Mouse (Mus musculus) embryo, embryonic 11.5 days (tissue): Measurements from ENCODE around the gene Sertad4.

Experiments
- DNase-seq: peaks from one replicate; pipeline ENCODE4 v3.0.0-alpha.2; 2012; ENCODE audit warnings: low read depth, low spot score

Sertad4 gene

GRCm38 (mm10) chr1:192852047-192852446, 3.5 kb downstream of the Sertad4 start:
- no peak for DNase-seq

DNA sequence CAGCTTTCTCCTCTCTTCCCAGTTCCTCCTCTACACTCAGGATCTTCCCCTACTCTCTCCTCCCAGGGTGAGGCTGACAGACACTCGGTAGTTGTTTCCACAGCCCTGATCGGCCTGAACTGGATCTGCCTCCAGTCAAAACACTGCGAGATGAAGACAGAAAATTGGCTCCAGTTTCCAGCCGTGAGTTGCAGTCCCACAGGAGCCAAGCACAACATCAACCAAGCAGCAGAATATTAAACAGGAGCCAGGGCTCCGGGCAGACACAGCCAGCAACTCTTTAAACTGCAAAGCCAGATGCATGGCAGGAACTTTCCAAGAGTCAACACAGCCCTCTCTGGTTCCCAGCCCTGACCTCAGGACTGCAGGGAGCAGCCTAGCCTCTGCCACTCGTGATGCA, 3.9 kb downstream of the Sertad4 start:
- DNase-seq: no peak

DNA sequence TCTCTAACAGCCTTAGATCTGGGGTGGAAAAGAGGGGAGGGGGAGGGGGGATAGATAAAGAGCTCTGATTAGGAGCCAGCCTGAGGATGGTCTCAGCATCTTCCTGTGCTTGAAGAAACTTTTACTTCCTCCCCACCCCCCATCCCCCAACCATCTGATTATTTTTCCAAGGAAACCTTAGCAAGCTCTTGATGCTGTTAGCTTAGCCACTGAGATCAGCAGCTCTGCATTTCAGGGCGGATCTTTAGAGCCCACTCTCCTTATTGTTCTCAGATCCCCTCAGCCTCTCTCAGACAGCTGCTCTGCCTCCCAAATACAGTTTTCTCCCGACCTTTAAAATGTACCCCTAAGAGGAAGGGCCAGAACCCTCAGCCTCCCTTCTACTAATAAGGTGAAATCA, 4.4 kb downstream of the Sertad4 start:
- no peak for DNase-seq

DNA sequence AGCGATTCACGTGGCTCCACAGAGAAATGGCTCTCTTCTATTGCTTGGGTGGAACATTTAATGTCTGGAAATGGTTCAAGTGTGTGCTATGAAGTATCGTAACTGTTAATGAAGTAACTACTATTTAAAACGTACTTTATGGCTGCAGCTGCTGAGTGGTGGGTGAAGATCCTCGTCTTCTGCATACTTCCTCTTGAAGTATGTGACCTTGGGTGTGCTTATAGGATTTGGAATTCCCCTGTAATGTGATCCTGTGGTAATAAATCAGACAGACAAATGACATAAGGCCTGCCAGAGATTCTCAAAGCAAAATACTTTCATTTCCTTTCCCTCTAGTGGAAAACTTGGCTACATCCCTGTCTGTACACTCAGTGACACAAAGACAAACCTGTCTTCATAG, 5.9 kb downstream of the Sertad4 start:
- DNase-seq: no peak

GRCm38 (mm10) chr1:192847254-192847653, 8.3 kb downstream of the Sertad4 start:
- DNase-seq: no peak

DNA sequence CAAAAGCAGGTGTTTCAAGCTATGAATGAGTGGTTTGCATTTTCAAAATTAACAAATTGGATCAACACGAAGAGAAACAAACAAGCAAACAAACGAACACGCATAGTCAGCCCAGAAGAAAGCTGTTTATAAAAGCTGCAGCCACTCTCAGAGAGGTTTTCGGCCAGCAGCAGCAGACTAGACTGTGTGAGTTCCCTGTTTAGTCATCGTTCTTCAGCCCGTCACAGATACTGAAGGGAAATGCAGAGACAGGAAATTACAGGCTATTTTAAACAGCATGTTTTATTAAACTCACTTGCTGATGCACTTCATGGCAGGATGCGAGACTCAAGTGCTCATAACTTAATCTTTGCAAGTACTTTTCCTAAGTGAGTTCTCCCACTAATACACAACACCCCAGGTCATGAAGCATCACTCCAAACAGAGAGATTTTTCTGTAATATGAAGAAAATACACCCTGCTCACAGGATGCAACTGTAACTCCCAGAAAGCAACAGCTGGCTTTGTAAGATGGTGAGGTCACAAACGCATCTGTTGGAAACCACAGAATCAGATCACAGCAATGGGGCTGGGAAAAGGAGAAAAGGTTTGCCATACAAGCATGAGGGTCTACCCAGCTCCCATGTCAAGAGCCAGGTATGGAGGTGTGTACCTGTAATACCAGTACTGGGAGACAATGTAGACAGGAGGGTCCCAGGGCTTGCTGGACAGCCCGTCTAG, 14.3 kb downstream of the Sertad4 start:
- no peak for DNase-seq

GRCm38 (mm10) chr1:192840655-192841054, 14.9 kb downstream of the Sertad4 start:
- no peak for DNase-seq

DNA sequence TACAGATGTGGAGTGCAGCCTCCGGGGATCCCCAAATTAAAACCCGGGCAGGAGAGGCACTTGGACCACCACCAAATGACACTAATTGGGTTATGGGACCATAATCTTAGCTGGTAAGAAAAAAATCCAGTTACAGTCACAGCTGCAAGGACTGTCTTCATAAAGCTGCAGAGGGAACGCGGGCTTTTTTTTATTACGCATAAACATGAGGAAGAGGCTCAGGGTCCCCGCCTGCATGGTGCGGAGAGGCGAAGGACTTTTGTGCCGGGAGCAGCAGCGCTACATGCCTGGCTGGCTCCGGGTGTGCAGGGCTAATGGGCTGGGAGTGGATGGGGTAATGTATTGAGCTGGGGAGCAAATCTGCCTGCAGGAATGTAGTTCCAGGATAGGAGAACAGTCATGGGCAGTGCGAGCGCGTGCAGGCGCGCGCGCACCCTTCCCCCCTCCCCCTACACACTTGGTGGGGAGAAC, 20.3 kb downstream of the Sertad4 start:
- DNase-seq: no peak

GRCm38 (mm10) chr1:192834361-192835210, 21.0 kb downstream of the Sertad4 start:
- DNase-seq: no peak

DNA sequence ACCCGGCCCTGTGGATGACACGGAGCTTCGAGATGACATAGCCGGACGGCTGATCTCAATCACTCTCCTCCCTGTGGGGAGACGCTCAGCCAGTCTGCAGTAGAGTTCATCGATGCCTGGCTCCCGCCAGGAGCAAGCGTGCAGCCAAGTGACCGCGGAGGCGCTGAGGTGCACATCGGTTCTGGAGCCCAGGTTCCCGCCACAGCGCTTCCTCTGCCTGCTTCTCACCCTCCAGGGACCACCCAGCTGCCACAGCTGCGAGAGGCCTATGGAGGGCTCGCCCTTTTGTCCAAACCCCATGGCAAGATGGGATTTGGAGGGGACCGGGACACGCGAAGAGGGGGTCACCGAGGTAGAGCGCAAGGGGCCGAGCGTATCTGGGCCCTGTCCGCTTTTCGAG, 22.0 kb downstream of the Sertad4 start:
- DNase-seq: no peak

DNA sequence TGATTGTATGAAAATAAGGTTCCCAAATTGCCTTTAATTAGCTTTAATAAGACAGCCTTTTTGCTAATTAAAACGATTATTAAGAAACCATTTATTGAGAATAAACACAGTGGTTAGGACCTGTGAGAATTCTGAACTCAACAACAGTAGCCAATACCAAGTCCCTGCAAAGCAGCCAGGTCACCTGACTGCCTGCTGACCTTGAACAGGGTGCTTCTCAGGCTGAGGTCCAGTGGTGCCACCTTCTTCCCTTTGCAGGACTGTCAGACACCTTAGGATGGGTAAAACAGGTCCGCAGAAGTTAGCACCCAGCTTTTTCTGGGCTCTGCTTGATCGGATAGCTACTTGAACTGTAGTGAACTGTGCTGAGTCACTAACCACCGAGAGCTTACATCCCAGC, 22.5 kb downstream of the Sertad4 start:
- DNase-seq: no peak

DNA sequence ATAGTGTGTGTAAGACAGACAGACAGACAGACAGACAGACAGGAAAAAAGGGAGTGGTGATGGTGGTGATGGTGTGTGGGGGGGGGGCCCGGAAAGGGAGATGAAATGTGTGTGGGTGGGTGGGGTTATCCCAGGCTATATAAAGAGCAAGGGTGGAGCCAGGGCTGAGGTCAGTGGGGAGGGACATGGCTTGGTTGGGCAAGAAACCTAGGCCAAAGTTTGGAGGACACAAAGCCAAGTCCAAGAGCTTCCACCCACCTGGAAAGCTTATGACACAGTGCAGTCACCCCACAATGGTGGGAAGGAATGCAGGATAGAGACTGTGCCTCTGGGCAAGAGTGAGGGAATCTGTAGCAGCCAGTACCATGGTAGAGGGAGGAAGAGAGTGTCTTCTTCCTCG, 23.2 kb downstream of the Sertad4 start:
- no peak for DNase-seq

GRCm38 (mm10) chr1:192830444-192830843, 25.1 kb downstream of the Sertad4 start:
- DNase-seq: no peak

- no peak for DNase-seq
Observed at GRCm38 (mm10) chr1:192828928-192829327, 26.6 kb downstream of the Sertad4 start.

- DNase-seq: no peak
Observed at GRCm38 (mm10) chr1:192827955-192828354, 27.6 kb downstream of the Sertad4 start.

- no peak for DNase-seq
Observed at GRCm38 (mm10) chr1:192825746-192826145, 29.8 kb downstream of the Sertad4 start.

- no peak for DNase-seq
Observed at GRCm38 (mm10) chr1:192822652-192823525, 32.7 kb downstream of the Sertad4 start.

- DNase-seq: no peak
Observed at GRCm38 (mm10) chr1:192822309-192822651, 33.3 kb downstream of the Sertad4 start.

DNA sequence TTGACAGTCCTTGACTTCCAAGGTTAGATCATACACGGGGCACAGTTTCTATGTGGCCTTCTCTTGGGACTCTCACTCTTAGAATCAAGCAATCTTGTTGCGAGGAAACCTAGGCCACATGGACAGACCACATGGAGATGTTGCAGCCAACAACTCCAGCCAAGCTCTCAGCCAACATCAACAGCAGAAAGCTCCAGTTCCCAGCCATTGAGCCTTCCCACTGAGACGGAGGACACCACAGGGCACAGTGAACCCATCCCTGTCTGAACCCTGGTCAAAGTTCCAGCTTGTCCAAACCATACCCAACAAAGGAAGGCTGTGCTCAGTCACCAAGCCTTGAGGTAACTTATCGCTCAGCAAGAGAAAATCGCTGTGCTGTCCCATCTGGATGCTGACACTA, 37.2 kb downstream of the Sertad4 start:
- DNase-seq: no peak

DNA sequence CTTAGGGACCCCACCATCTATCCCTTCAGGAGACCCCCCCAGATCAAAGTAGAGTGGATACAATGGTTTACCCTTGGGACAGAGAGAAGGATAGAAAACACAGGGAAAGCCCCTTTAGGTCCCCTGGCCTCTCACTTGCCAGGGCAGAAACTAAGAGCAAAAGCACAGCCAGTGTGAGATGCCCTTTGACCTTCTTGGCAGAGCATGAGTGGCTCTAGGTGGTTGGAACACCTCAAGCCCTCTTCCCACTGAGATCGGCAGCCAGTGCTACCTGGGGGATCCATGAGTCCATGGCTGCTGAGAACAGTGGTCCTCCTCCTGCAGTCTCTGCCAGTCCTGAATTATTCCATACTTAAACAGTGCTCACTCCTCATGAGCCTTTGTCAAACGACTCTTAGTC, 39.8 kb downstream of the Sertad4 start:
- DNase-seq: no peak

GRCm38 (mm10) chr1:192814700-192815099, 40.9 kb downstream of the Sertad4 start:
- DNase-seq: no peak

GRCm38 (mm10) chr1:192812758-192813157, 42.8 kb downstream of the Sertad4 start:
- no peak for DNase-seq
